Mouse (Mus musculus) hindbrain, embryonic 15.5 days (tissue): ENCODE data around the gene Etnk2. TPM values are rescaled to one million over a fixed set of nuclear protein-coding genes. Genes with fewer than 3 reads are reported as not detected.

Experiments
- ATAC-seq: fragments of 200-750 bp; cut with Nextera tagmentation; 2 replicates; pipeline ENCODE4 v1.8.0; 2017; ENCODE audit warnings: low read depth, moderate number of reproducible peaks, moderate TSS enrichment; ENCODE audit not compliant: low FRiP score
- H3K27ac ChIP-seq: fragments of 300-500 bp; sonication (generic); replicated peaks from 2 replicates; pipeline ENCODE4 v1.5.1; 2015; ENCODE audit warnings: mild to moderate bottlenecking, inconsistent platforms
- H3K27me3 ChIP-seq: fragments of 300-500 bp; sonication (generic); 2 replicates; pipeline ENCODE4 v1.6.1; 2015; ENCODE audit warnings: control low read depth, inconsistent platforms
- H3K36me3 ChIP-seq: fragments of 300-500 bp; sonication (generic); 2 replicates; pipeline ENCODE4 v1.6.1; 2015; ENCODE audit warnings: control low read depth, inconsistent platforms
- H3K4me1 ChIP-seq: fragments of 300-500 bp; sonication (generic); replicated peaks from 2 replicates; pipeline ENCODE4 v1.6.1; 2015; ENCODE audit warnings: control low read depth, inconsistent platforms
- H3K4me2 ChIP-seq: fragments of 300-500 bp; sonication (generic); 2 replicates; pipeline ENCODE4 v1.6.1; 2015; ENCODE audit warnings: moderate library complexity, mild to moderate bottlenecking, inconsistent platforms
- H3K4me3 ChIP-seq: fragments of 300-500 bp; sonication (generic); 2 replicates; pipeline ENCODE4 v1.5.1; 2015; ENCODE audit warnings: mild to moderate bottlenecking, inconsistent platforms
- H3K9ac ChIP-seq: fragments of 300-500 bp; sonication (generic); 2 replicates; pipeline ENCODE4 v1.6.1; 2015; ENCODE audit warnings: inconsistent platforms
- H3K9me3 ChIP-seq: fragments of 300-500 bp; sonication (generic); 2 replicates; pipeline ENCODE4 v1.6.1; 2016; ENCODE audit warnings: control low read depth, inconsistent platforms
- WGBS: fragments of 180-500 bp; shearing (Covaris S2); methylation state at CpG from one replicate; pipeline ENCODE4 v1.1.7; 2015; 5-methylcytosine and 5-hydroxymethylcytosine counted together
- polyA plus RNA-seq: library from polyadenylated mRNA; unstranded; fragments of >200 nt; fragmentation: Nextera tagmentation; extraction: Ambion mirVana; gene quantifications from 2 replicates; pipeline ENCODE4 v1.2.1, GENCODE M21; 2015

Etnk2 gene
- polyA plus RNA-seq, 1 experiment from 2014 or later, result 22.4 TPM

DNA sequence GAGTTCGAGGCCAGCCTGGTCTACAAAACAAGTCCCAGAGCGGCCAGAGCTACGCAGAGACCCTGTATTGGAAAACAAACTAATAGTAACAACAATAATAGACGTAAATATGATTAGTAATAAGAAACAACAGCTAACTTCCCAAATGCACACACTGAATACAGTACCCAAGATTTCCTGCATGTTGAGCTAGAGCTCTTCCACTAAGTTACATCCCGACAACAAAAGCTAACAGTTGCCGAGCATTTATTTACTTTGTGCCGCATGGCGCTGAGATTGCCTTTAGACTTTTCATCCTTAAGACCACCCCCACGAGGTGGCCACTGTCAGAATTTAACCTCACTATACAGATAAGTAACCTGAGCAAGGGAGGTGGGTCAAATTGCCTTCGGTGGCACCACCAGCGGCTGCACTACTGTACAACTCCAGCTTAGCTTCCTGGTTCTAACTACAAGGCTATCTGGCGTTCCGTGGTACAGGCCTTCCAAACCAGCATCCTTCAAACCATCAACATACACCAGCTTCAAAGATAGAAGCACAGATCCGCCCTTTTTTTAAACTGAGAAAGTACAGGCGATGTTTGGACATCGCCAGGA is 58.7 kb downstream of the Etnk2 start:
- Histone ChIP-seq H3K9ac (peak overlapping the region; percentile 77), H3K27me3 (no peaks in the 10 kb centered on the region), H3K36me3 (no peaks in the 10 kb centered on the region), H3K27ac (0 out of 2 replicates have a peak overlapping the region, but pooled peaks have one; percentile 12), H3K9me3 (no peaks in the 10 kb centered on the region), H3K4me1 (peaks cover 34% of the 10 kb centered on the region), H3K4me3 (peak overlapping the region; percentile 78), H3K4me2 (peak overlapping the region; percentile 100)
- 28% methylated on average over 16 of the region's 16 CpGs for WGBS
- ATAC-seq, result no peak

DNA sequence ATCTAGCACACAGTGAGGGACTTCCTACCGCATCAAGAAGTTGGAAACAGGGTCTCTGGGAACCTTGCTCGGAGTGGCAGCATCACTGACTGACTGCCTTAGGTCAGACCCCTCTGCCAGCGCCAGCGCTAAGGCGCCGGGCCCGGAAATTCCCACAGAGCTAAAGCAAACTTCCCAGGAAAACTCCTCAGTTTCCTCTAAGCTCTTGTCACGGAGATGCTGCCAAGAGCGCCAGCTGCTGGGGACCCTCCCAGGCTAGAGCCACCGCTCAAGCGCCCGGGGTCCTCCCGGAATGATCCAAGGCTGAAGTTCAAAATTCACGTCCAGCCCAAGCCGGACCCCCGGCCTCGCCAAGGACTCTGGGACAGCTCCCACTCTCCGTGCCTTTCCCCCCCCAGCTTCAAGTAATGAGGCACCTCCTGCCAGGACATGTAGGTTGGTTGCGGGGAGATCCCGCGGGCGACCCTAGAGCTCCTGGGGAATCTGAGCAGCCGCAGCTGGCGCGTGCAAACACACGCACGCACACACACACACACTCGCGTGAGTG is 59.3 kb downstream of the Etnk2 start:
- ATAC-seq, result no peak
- Histone ChIP-seq H3K27me3 (no peaks in the 10 kb centered on the region), H3K9ac (peak overlapping the region; percentile 77), H3K4me1 (peaks cover 29% of the 10 kb centered on the region), H3K4me3 (peak overlapping the region; percentile 78), H3K4me2 (peak overlapping the region; percentile 100), H3K27ac (peak overlapping the region; percentile 88; the same call in 1 of the 2 replicates), H3K9me3 (no peaks in the 10 kb centered on the region), H3K36me3 (no peaks in the 10 kb centered on the region)
- under 1% methylated on average over 29 of the region's 29 CpGs for WGBS

DNA sequence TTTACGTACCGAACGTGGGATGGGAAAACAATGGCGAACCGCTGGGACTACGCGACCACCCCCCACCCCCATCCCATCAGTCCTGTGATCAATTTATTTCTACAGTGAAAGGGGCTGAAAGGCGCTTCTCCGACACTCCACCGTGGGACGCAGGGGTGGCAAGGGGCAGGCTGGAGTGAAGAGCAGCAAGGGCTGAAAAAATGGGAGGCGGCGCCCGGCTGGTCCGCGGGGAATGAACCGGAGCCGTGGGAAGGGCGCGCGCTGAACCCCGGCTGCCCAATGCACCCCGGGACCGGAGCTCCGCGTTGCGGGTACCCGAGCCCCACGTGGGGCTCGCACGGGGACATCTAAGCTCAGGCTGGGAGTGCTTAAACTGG is 59.8 kb downstream of the Etnk2 start:
- Histone ChIP-seq H3K27me3 (no peaks in the 10 kb centered on the region), H3K36me3 (no peaks in the 10 kb centered on the region), H3K4me3 (peak overlapping the region; percentile 78), H3K4me2 (peak overlapping the region; percentile 100), H3K4me1 (peaks cover 24% of the 10 kb centered on the region), H3K9ac (peak overlapping the region; percentile 77), H3K27ac (peak overlapping the region; percentile 88), H3K9me3 (no peaks in the 10 kb centered on the region)
- no peak for ATAC-seq
- WGBS, result under 1% methylated on average over 30 of the region's 31 CpGs

DNA sequence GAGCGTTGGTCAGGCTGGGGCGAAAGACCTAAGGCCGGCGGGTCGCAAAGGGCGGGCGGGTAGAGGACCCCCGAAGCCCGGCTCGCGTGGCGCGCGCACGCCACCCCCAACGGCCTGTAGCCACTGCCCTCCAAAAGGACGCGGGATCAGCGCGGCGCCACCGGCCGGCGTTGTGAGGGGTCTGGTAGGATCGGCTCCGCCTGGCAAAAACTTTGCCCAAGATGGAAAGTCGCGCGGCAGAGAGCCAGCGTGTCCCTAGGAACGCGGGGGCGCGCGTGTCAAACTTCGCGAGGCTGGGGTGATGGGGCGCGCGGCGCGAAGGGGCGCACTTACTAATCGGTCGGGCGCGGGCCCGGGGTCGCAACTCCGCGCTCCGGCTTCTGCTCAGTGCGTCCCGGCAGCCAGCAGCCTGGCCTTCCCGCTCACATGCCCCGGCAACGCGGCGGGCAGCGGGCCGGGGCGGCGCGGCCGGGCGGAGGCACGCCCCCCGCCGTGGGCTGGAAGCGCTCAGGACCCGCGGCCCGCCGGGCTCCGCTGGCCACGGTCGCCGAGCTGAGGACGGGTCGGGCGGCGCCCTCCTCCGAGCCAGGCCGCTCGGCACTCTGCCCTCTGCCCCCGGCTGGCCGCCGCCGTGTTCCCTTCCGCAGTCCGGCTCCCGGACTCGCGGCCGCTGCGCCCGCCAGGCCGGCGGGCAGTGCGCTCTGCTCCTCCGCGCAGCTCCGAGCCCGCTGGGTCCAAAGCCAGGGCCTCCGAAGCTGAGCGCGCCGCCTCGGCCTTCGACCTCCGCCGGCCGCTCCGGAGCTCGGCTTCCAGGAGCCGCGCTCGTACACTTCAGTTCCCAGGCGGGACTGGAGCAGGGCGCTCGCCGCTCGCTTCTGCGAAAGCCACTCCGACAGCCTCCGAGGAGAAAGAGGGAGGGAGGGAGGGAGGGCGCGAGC is 60.4 kb downstream of the Etnk2 start, which contains the start of gene Sox13:
Sox13 (minus strand) TSS at position 835 of the 938 bp plus-strand sequence.
- WGBS, result under 1% methylated on average over 93 of the region's 128 CpGs
- no peaks in the 10 kb centered on the region for H3K36me3 ChIP-seq
- H3K9me3 ChIP-seq, result no peaks in the 10 kb centered on the region
- H3K4me1 ChIP-seq, result peaks cover 19% of the 10 kb centered on the region
- H3K4me3 ChIP-seq, result peak within 1 kb of the TSS; percentile 78
- ATAC-seq, result peak; percentile 74
- no peaks in the 10 kb centered on the region for H3K27me3 ChIP-seq
- H3K27ac ChIP-seq, result peak within 1 kb of the TSS; percentile 88
- peak within 1 kb of the TSS; percentile 100 for H3K4me2 ChIP-seq
- H3K9ac ChIP-seq, result peak within 1 kb of the TSS; percentile 77

DNA sequence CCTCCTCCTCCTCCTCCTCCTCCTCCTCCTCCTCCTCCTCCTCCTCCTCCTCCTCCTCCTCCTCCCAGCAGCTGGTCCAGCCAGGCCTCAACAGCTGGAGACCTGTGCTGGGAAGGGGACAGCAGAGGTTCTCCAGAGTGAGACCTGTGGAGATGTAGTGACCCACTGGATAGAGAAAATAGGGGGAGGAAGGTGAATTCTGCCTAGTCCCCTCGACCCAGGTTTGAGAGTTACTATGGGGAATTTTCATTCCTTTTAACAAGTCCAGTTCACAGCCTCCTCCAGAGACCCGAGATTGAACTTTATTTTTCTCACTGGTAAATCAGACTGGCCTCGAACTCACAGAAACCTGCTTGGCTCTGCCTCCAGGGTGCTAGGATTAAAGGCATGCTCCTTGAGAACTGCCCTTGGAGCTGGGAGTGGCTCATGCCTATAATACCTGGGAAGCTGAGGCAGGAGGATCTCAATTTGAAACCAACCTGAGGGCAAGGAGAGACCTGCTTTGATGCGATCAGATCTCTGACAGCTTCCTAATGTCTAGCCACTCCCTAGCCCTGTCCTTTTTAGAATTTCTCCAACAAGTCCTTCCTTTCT is 61.3 kb downstream of the Etnk2 start:
- H3K4me1 ChIP-seq, result peaks cover 19% of the 10 kb centered on the region
- no peaks in the 10 kb centered on the region for H3K27me3 ChIP-seq
- H3K27ac ChIP-seq, result no peak overlapping the region
- H3K36me3 ChIP-seq, result no peaks in the 10 kb centered on the region
- peak; percentile 57 for ATAC-seq
- no peak overlapping the region for H3K9ac ChIP-seq
- WGBS, result 61% methylated on average over 4 of the region's 4 CpGs
- peak overlapping the region; percentile 100 for H3K4me2 ChIP-seq
- H3K4me3 ChIP-seq, result no peak overlapping the region
- 0 out of 2 replicates have a peak, but pooled peaks cover 1% of the 10 kb centered on the region for H3K9me3 ChIP-seq

Other genes with a start within 250 kb of the Etnk2 start
- 26.7 and 28.0 TPM in 2 replicates for gene Ppp1r15b, start 232.4 kb upstream of the Etnk2 start, polyA plus RNA-seq
- 17.2 and 19.9 TPM in 2 replicates for gene Plekha6, start 199.4 kb upstream of the Etnk2 start, polyA plus RNA-seq
- gene Golt1a, start 53.8 kb upstream of the Etnk2 start, polyA plus RNA-seq, result 0.13 TPM in 1 of 2 replicates, not detected in the other
- 0.34 TPM in 1 of 2 replicates, not detected in the other for gene Kiss1, start 41.7 kb upstream of the Etnk2 start, polyA plus RNA-seq
- 7.9 and 11.1 TPM in 2 replicates for gene Ren1, start 13.1 kb upstream of the Etnk2 start, polyA plus RNA-seq
- 6.0 and 7.3 TPM in 2 replicates for gene Sox13, start 60.8 kb downstream of the Etnk2 start, polyA plus RNA-seq
- 412 and 465 TPM in 2 replicates for gene Snrpe, start 246.7 kb downstream of the Etnk2 start, polyA plus RNA-seq